Mouse (Mus musculus) liver, embryonic 15.5 days (tissue): ENCODE results near the gene Cacna1h. TPM values are rescaled to one million over a fixed set of nuclear protein-coding genes. Genes with fewer than 3 reads are reported as not detected.

ENCODE experiments used
- ATAC-seq: fragments of 200-750 bp; cut with Nextera tagmentation; 2 replicates; pipeline ENCODE4 v1.8.0; 2017; ENCODE audit warnings: moderate number of reproducible peaks, mild to moderate bottlenecking, moderate library complexity; ENCODE audit not compliant: insufficient read depth
- H3K27ac ChIP-seq: fragments of 300-500 bp; sonication (generic); replicated peaks from 2 replicates; pipeline ENCODE4 v1.5.1; 2015; ENCODE audit warnings: mild to moderate bottlenecking, inconsistent platforms
- H3K27me3 ChIP-seq: fragments of 300-500 bp; sonication (generic); 2 replicates; pipeline ENCODE4 v1.6.1; 2015; ENCODE audit warnings: mild to moderate bottlenecking, inconsistent platforms
- H3K36me3 ChIP-seq: fragments of 300-500 bp; sonication (generic); replicated peaks from 2 replicates; pipeline ENCODE4 v1.6.1; 2015; ENCODE audit warnings: moderate library complexity, mild to moderate bottlenecking, inconsistent platforms
- H3K4me1 ChIP-seq: fragments of 300-500 bp; sonication (generic); replicated peaks from 2 replicates; pipeline ENCODE4 v1.6.1; 2015; ENCODE audit warnings: inconsistent platforms
- H3K4me2 ChIP-seq: fragments of 300-500 bp; sonication (generic); 2 replicates; pipeline ENCODE4 v1.6.1; 2015; ENCODE audit warnings: moderate library complexity, mild to moderate bottlenecking, inconsistent platforms
- H3K4me3 ChIP-seq: fragments of 300-500 bp; sonication (generic); replicated peaks from 2 replicates; pipeline ENCODE4 v1.5.1; 2015; ENCODE audit warnings: mild to moderate bottlenecking, inconsistent platforms
- H3K9ac ChIP-seq: fragments of 300-500 bp; sonication (generic); 2 replicates; pipeline ENCODE4 v1.6.1; 2015; ENCODE audit warnings: moderate library complexity, mild to moderate bottlenecking, inconsistent platforms
- H3K9me3 ChIP-seq: fragments of 300-500 bp; sonication (generic); replicated peaks from 2 replicates; pipeline ENCODE4 v1.6.1; 2016; ENCODE audit warnings: inconsistent platforms
- WGBS: fragments of 180-500 bp; shearing (Covaris S2); methylation state at CpG from one replicate; pipeline ENCODE4 v1.1.7; 2015; ENCODE audit warnings: mixed read lengths; ENCODE audit not compliant: insufficient replicate concordance; 5-methylcytosine and 5-hydroxymethylcytosine counted together
- polyA plus RNA-seq: library from polyadenylated mRNA; unstranded; fragments of >200 nt; fragmentation: Nextera tagmentation; extraction: Ambion mirVana; gene quantifications from 2 replicates; pipeline ENCODE4 v1.2.1, GENCODE M21; 2015

Gene Cacna1h
- polyA plus RNA-seq, 1 experiment from 2014 or later, result 0.36 TPM

DNA sequence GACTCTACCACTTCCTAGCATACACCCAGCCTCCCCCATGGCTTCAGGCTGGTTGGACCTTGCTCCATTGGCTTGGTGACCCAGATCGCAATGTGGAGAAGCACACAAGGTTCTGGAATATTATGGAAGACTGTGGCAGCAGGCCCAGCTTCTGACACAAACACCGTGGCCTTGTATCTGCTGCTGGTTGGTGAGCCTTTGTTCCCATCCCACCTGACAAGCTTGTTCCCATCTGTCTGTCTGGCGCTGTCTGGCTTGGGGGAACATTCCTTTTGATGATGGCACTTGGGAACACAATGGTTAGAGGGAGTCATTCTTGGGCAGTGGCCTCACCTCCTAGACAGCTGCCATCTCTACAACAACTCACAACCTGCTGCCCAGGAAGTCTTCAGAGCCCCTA lies 12.6 kb downstream of the Cacna1h start:
- no peak overlapping the region for H3K27ac ChIP-seq
- no peaks in the 10 kb centered on the region for H3K9me3 ChIP-seq
- ATAC-seq, result no peak
- peaks cover 5% of the 10 kb centered on the region; the same call in 1 of the 2 replicates for H3K4me1 ChIP-seq
- 71% methylated on average over 3 of the region's 3 CpGs for WGBS
- no peaks in the 10 kb centered on the region for H3K36me3 ChIP-seq
- H3K4me3 ChIP-seq, result no peak overlapping the region
- no peak overlapping the region for H3K9ac ChIP-seq
- no peaks in the 10 kb centered on the region for H3K27me3 ChIP-seq
- H3K4me2 ChIP-seq, result no peak overlapping the region

- 40% methylated on average over 9 of the region's 9 CpGs for WGBS
- no peaks in the 10 kb centered on the region for H3K27me3 ChIP-seq
- no peak overlapping the region for H3K4me3 ChIP-seq
- H3K36me3 ChIP-seq, result no peaks in the 10 kb centered on the region
- H3K4me1 ChIP-seq, result peaks cover 7% of the 10 kb centered on the region; the same call in 1 of the 2 replicates
- H3K9ac ChIP-seq, result no peak overlapping the region
- H3K9me3 ChIP-seq, result no peaks in the 10 kb centered on the region
- no peak overlapping the region for H3K4me2 ChIP-seq
- ATAC-seq, result no peak
- no peak overlapping the region for H3K27ac ChIP-seq
Measured at GRCm38 (mm10) chr17:25418926-25419325, 14.7 kb downstream of the Cacna1h start.

GRCm38 (mm10) chr17:25417990-25418389 lies 15.6 kb downstream of the Cacna1h start:
- Histone ChIP-seq H3K9me3 (no peaks in the 10 kb centered on the region), H3K4me3 (no peak overlapping the region), H3K27ac (no peak overlapping the region), H3K36me3 (no peaks in the 10 kb centered on the region), H3K27me3 (no peaks in the 10 kb centered on the region), H3K4me2 (no peak overlapping the region), H3K4me1 (peaks cover 7% of the 10 kb centered on the region; the same call in 1 of the 2 replicates), H3K9ac (no peak overlapping the region)
- 61% methylated on average over 6 of the region's 6 CpGs for WGBS
- ATAC-seq, result no peak

DNA sequence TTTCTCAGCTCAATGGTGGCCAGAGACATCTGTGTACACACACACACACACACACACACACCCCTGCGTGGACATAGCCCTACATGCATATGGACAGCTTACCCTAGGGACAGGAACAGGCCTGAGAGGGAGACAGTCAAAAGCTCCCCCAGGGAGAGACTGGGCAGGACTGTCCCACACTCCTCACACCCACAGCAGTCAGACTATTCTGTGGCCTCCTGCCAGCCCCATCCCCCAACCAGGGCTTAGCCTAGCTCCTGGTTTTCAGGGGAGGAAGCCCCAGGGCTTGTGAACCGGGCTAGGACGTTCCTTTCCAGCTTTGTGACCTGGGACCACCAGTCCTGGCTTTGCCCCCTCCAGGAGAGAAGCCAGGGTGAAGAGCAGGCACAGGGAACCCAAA lies 17.4 kb downstream of the Cacna1h start:
- H3K27ac ChIP-seq, result no peak overlapping the region
- H3K9me3 ChIP-seq, result no peaks in the 10 kb centered on the region
- no peaks in the 10 kb centered on the region for H3K27me3 ChIP-seq
- peaks cover 7% of the 10 kb centered on the region; the same call in 1 of the 2 replicates for H3K4me1 ChIP-seq
- H3K36me3 ChIP-seq, result no peaks in the 10 kb centered on the region
- no peak overlapping the region for H3K4me3 ChIP-seq
- no peak overlapping the region for H3K4me2 ChIP-seq
- ATAC-seq, result no peak
- no peak overlapping the region for H3K9ac ChIP-seq
- WGBS, result 16% methylated on average over 3 of the region's 3 CpGs

GRCm38 (mm10) chr17:25415421-25415913 lies 18.1 kb downstream of the Cacna1h start:
- no peaks in the 10 kb centered on the region for H3K36me3 ChIP-seq
- H3K4me1 ChIP-seq, result peaks cover 7% of the 10 kb centered on the region; the same call in 1 of the 2 replicates
- no peak overlapping the region for H3K4me2 ChIP-seq
- ATAC-seq, result no peak
- WGBS, result 25% methylated on average over 6 of the region's 6 CpGs
- no peaks in the 10 kb centered on the region for H3K27me3 ChIP-seq
- no peak overlapping the region for H3K4me3 ChIP-seq
- H3K9ac ChIP-seq, result no peak overlapping the region
- H3K27ac ChIP-seq, result no peak overlapping the region
- H3K9me3 ChIP-seq, result no peaks in the 10 kb centered on the region

GRCm38 (mm10) chr17:25414917-25415316 lies 18.7 kb downstream of the Cacna1h start:
- Histone ChIP-seq H3K27me3 (no peaks in the 10 kb centered on the region), H3K9ac (no peak overlapping the region), H3K27ac (no peak overlapping the region), H3K4me2 (no peak overlapping the region), H3K4me3 (no peak overlapping the region), H3K4me1 (peaks cover 7% of the 10 kb centered on the region; the same call in 1 of the 2 replicates), H3K36me3 (no peaks in the 10 kb centered on the region), H3K9me3 (no peaks in the 10 kb centered on the region)
- 35% methylated on average over 3 of the region's 3 CpGs for WGBS
- ATAC-seq, result no peak

DNA sequence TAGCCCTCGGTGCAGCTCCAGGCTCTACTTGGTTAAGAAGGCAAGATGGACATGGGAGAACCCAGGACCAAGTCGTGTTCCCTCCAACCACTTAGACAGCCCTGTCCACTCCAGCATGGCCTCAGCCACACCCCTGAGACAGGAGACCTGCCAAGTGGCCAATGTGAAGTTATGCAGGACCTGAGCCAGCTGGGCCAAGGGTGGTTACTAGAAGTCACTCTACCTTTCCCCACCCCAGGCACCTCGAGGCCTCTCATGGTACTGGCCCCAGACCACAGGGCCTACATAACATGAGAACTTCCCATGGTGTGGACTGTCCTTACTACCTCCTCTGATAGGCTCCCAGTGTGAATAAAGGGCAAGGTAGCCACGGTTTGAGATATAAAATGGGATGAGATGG lies 19.4 kb downstream of the Cacna1h start:
- H3K9me3 ChIP-seq, result no peaks in the 10 kb centered on the region
- no peak overlapping the region for H3K4me3 ChIP-seq
- H3K36me3 ChIP-seq, result no peaks in the 10 kb centered on the region
- no peak overlapping the region for H3K4me2 ChIP-seq
- 57% methylated on average over 4 of the region's 4 CpGs for WGBS
- no peak for ATAC-seq
- peaks cover 7% of the 10 kb centered on the region; the same call in 1 of the 2 replicates for H3K4me1 ChIP-seq
- H3K9ac ChIP-seq, result no peak overlapping the region
- H3K27me3 ChIP-seq, result no peaks in the 10 kb centered on the region
- no peak overlapping the region for H3K27ac ChIP-seq

DNA sequence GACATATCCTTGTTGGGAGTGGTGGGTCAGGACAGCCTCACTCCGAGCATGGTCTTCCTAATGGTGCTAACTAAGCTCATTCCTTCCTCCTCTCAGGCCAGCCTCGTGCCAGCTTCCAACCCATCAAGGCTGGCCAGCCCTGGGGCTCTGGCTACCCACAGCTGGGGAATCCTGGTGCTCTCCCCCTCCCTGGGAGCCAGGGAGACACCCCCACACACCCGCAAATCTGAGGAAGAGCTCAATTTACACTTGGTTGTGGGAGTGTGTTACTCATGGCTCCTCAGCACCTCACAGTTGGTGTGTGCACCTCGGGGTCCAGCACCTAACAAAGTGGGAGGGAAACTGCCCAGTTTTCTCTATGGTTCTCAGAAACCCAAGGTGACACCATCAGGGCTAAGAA lies 22.3 kb downstream of the Cacna1h start:
- Histone ChIP-seq H3K9me3 (no peaks in the 10 kb centered on the region), H3K27ac (no peak overlapping the region), H3K27me3 (no peaks in the 10 kb centered on the region), H3K4me2 (no peak overlapping the region), H3K4me3 (no peak overlapping the region), H3K4me1 (peaks cover 5% of the 10 kb centered on the region), H3K9ac (no peak overlapping the region), H3K36me3 (no peaks in the 10 kb centered on the region)
- ATAC-seq, result no peak
- WGBS, result 31% methylated on average over 4 of the region's 4 CpGs

GRCm38 (mm10) chr17:25410786-25411185 lies 22.8 kb downstream of the Cacna1h start:
- no peaks in the 10 kb centered on the region for H3K27me3 ChIP-seq
- no peak overlapping the region for H3K4me2 ChIP-seq
- no peaks in the 10 kb centered on the region for H3K36me3 ChIP-seq
- ATAC-seq, result no peak
- no peak overlapping the region for H3K27ac ChIP-seq
- WGBS, result 18% methylated on average over 7 of the region's 7 CpGs
- H3K9me3 ChIP-seq, result no peaks in the 10 kb centered on the region
- no peak overlapping the region for H3K4me3 ChIP-seq
- H3K9ac ChIP-seq, result no peak overlapping the region
- peaks cover 4% of the 10 kb centered on the region; the same call in 1 of the 2 replicates for H3K4me1 ChIP-seq

DNA sequence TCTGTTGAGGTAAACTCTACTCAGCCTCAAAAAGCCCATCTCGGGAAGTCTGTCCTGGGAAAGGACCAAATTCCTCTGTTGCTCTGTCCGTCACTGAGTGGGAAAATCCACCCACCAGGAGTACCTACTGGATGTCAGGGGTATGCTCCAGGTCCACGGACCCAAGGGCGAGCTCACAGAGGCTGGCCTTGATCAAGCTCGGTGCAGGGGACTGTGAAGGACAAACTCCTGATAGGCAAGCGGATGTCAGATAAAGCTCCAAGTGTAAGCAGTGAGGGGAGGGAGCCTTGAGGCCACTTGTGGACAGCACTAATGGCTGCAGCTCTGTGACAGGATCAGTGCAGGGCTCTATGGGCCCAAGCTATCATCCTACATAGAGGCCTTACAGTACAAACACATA lies 23.4 kb downstream of the Cacna1h start:
- Histone ChIP-seq H3K36me3 (no peaks in the 10 kb centered on the region), H3K27me3 (no peaks in the 10 kb centered on the region), H3K4me3 (no peak overlapping the region), H3K4me1 (peaks cover 9% of the 10 kb centered on the region), H3K9me3 (no peaks in the 10 kb centered on the region), H3K9ac (no peak overlapping the region), H3K27ac (no peak overlapping the region), H3K4me2 (no peak overlapping the region)
- WGBS, result 41% methylated on average over 6 of the region's 6 CpGs
- no peak for ATAC-seq

- Histone ChIP-seq H3K9me3 (no peaks in the 10 kb centered on the region), H3K4me2 (no peak overlapping the region), H3K27me3 (no peaks in the 10 kb centered on the region), H3K9ac (no peak overlapping the region), H3K27ac (no peak overlapping the region), H3K4me1 (peaks cover 12% of the 10 kb centered on the region), H3K36me3 (no peaks in the 10 kb centered on the region), H3K4me3 (no peak overlapping the region)
- WGBS, result 74% methylated on average over 7 of the region's 7 CpGs
- ATAC-seq, result no peak
Measured at GRCm38 (mm10) chr17:25409621-25410020, 24.0 kb downstream of the Cacna1h start.

DNA sequence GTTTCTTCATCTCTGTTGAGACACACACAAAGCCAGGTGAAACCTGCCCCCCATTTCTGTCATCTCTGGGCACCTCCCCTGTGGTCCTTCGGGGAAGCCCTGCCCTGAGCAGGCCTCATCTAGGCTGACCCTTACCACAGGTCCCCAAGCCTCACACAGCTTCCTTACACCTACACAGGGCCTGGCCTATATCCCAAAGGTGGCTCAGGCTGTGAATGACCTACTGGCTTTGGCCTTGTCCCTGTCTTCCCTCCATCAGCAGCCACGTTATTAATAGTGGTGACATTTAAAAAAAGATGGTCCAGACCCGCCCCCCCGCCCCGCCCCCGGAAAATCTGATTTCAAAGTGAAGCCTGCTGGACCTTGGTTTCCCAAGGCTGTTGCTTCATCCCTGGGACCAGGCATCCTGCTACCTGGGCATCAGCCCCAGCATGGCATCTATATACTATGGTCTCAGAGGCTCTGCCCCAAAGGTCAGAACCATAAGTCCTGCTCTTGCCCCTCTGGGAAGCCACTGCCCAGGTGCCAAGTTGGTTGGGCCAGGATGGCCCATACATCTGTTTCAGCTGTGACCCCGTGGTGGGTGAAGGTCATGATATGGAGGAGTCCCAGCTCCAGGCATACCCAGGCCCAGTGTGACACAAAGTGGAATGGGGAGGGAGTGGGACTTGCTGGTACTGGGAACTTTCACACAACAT lies 25.1 kb downstream of the Cacna1h start:
- Histone ChIP-seq H3K4me2 (no peak overlapping the region), H3K36me3 (no peaks in the 10 kb centered on the region), H3K4me1 (peaks cover 12% of the 10 kb centered on the region), H3K4me3 (no peak overlapping the region), H3K27ac (no peak overlapping the region), H3K27me3 (no peaks in the 10 kb centered on the region), H3K9ac (no peak overlapping the region), H3K9me3 (no peaks in the 10 kb centered on the region)
- WGBS, result 66% methylated on average over 7 of the region's 7 CpGs
- ATAC-seq, result no peak
